Mouse (Mus musculus) heart, adult 2 months (tissue): Measurements from ENCODE around the gene Nup54. TPM values are rescaled to one million over a fixed set of nuclear protein-coding genes. Genes with fewer than 3 reads are reported as not detected.

Experiments
- DNase-seq, 2 experiments: peaks; one replicate each; pipeline ENCODE4 v3.0.0; 2021
- H3K27ac ChIP-seq: fragments of 200-600 bp; 2 replicates; pipeline ENCODE4 v1.8.1; 2022
- H3K27me3 ChIP-seq: fragments of 200-500 bp; 2 replicates; pipeline ENCODE4 v1.6.1; 2012; ENCODE audit warnings: mild to moderate bottlenecking, low read length, inconsistent platforms, mixed read lengths; ENCODE audit not compliant: control insufficient read depth, insufficient read depth
- H3K36me3 ChIP-seq: fragments of 200-500 bp; 2 replicates; pipeline ENCODE4 v1.6.1; 2012; ENCODE audit warnings: low read length, inconsistent platforms; ENCODE audit not compliant: control insufficient read depth, insufficient read depth
- H3K4me1 ChIP-seq: fragments of 200-500 bp; 2 replicates; pipeline ENCODE4 v1.6.1; 2011; ENCODE audit warnings: low read length; ENCODE audit not compliant: control insufficient read depth, insufficient read depth
- H3K4me3 ChIP-seq: fragments of 200-600 bp; 2 replicates; pipeline ENCODE4 v1.8.1; 2022
- H3K79me2 ChIP-seq: fragments of 200-500 bp; replicated peaks from 2 replicates; pipeline ENCODE4 v1.6.1; 2012; ENCODE audit warnings: mild to moderate bottlenecking, inconsistent platforms, low read length, moderate library complexity, mixed read lengths; ENCODE audit not compliant: control insufficient read depth, insufficient read depth
- H3K9ac ChIP-seq: fragments of 200-500 bp; 2 replicates; pipeline ENCODE4 v1.6.1; 2012; ENCODE audit warnings: low read depth, mild to moderate bottlenecking, control low read depth, inconsistent platforms, low read length, mixed read lengths
- CTCF ChIP-seq: fragments of 200-600 bp; IDR thresholded peaks from 2 replicates; pipeline ENCODE4 v1.8.1; 2022; ENCODE audit warnings: antibody characterized with exemption, mild to moderate bottlenecking, moderate library complexity
- EP300 ChIP-seq: fragments of 200-500 bp; IDR thresholded peaks from 2 replicates; pipeline ENCODE4 v1.6.1; 2011; ENCODE audit warnings: low read depth, low read length, control low read depth; ENCODE audit not compliant: insufficient read depth
- POLR2A ChIP-seq: fragments of 200-500 bp; IDR thresholded peaks from 2 replicates; pipeline ENCODE4 v1.6.1; 2011; ENCODE audit warnings: mild to moderate bottlenecking, low read depth, low read length, control low read depth; ENCODE audit not compliant: insufficient read depth
- WGBS: fragments of 180-500 bp; shearing (Covaris S2); methylation state at CpG from one replicate; pipeline ENCODE4 v1.1.7; 2018; 5-methylcytosine and 5-hydroxymethylcytosine counted together
- intact Hi-C: fragments of 180-260 bp; cut with DNase I; formaldehyde crosslinking; loops from one replicate; pipeline ENCODE4 v1.15.1; 2025
- polyA plus RNA-seq: library from polyadenylated mRNA; depleted of rRNA; stranded (reverse); fragments of >200 nt; gene quantifications from 2 replicates; pipeline ENCODE4 v1.2.3, GENCODE M21; 2012
- total RNA-seq, 2 experiments: library from RNA; stranded (reverse); gene quantifications; 2 replicates each; pipeline ENCODE4 v1.2.3; 2021

The Nup54 gene
- total and polyA plus RNA-seq, 3 experiments = 11.1 to 20.9 (median 14.5) TPM

DNA sequence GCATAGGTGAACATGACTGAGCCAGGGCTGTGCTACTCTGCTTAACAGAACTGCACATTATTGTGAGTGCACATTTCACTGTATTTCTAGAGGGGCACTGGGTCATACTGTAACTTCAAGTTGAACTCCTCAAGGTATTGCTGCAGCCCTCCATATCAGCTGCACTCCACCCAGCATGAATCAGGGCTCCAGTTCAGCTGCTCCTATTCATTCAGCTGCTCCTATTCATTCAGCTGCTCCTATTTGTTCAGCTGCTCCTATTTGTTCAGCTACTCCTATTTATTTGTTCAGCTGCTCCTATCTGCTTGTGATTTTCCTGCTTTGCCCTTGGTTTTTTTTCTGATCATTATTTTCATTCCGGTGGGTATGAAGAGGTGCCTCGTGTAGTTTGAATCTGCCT lies 45.0 kb downstream of the Nup54 start:
- Histone ChIP-seq H3K79me2 (no peaks in the 10 kb centered on the region), H3K27me3 (no peaks in the 10 kb centered on the region), H3K27ac (peak overlapping the region; percentile 86), H3K4me1 (peaks cover 8% of the 10 kb centered on the region), H3K36me3 (peaks cover 13% of the 10 kb centered on the region), H3K9ac (peak overlapping the region; percentile 30), H3K4me3 (peak overlapping the region; percentile 18; the same call in 1 of the 2 replicates)
- intact Hi-C loops = no loop called here
- no peak for TF ChIP-seq CTCF
- TF ChIP-seq EP300 = no peak
- no peak for TF ChIP-seq POLR2A
- DNase-seq = no peak
- 46% methylated on average over 2 of the region's 2 CpGs for WGBS

- H3K36me3 ChIP-seq = peaks cover 8% of the 10 kb centered on the region
- H3K9ac ChIP-seq = peak overlapping the region; percentile 62
- intact Hi-C loops = no loop called here
- H3K27me3 ChIP-seq = no peaks in the 10 kb centered on the region
- TF ChIP-seq CTCF = no peak
- TF ChIP-seq POLR2A = peak; percentile 76
- TF ChIP-seq EP300 = peak; percentile 93
- peak overlapping the region; percentile 49 for H3K4me3 ChIP-seq
- H3K79me2 ChIP-seq = no peaks in the 10 kb centered on the region
- DNase-seq = peak; percentile 70 to 81
- peak overlapping the region; percentile 86 for H3K27ac ChIP-seq
- 7% methylated on average over 11 of the region's 11 CpGs for WGBS
- H3K4me1 ChIP-seq = peaks cover 5% of the 10 kb centered on the region
Measured at GRCm38 (mm10) chr5:92387433-92387832, 47.6 kb downstream of the Nup54 start.

DNA sequence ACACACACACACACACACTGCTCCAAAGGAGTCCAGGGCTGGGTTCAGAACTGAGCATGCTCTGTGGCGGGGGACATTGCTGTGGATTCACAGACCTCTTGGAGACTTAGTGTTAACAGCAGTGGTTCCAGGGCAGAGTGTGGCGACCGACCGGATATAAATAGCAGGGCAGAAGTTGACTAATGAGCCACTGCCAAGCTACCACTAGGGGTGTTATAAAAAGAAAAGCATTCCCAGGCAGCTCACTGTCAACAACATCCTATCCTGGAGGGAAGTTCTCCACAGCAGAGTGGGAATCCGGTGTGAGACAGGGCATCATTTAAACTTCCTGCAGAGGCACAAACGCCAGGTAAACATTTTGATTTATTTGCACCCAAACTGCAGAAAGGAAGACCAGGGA lies 48.4 kb downstream of the Nup54 start:
- peaks cover 4% of the 10 kb centered on the region for H3K4me1 ChIP-seq
- H3K79me2 ChIP-seq = no peaks in the 10 kb centered on the region; the same call in 1 of the 2 replicates
- intact Hi-C loops = no loop called here
- WGBS = 11% methylated on average over 6 of the region's 6 CpGs
- H3K9ac ChIP-seq = peak overlapping the region; percentile 61
- TF ChIP-seq EP300 (no peak), POLR2A (peak; percentile 70), CTCF (peak; percentile 69)
- peak overlapping the region; percentile 86 for H3K27ac ChIP-seq
- H3K36me3 ChIP-seq = peaks cover 8% of the 10 kb centered on the region
- peak in 1 of 2 experiments; percentile 64 for DNase-seq
- no peaks in the 10 kb centered on the region for H3K27me3 ChIP-seq
- H3K4me3 ChIP-seq = peak overlapping the region; percentile 49

DNA sequence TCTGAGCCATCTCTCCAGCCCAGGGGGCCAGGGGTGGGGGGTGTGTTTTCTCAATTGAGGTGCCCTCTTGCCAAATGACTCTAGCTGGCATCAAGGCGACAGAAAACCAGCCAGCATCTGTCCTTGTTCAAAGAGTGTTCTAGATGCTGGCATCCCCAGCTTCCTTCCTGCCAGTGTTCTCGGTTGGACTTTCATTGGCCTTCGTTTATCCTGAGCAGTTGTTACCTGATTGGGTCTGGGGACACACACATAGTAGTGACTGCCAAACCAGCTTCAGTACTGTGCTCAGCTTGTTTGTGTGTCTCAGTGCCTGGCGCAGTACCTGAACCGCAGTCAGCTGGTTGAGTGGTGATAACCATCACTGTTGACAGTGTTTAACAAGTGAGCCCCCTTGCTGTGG lies 48.9 kb downstream of the Nup54 start:
- no peaks in the 10 kb centered on the region for H3K27me3 ChIP-seq
- H3K79me2 ChIP-seq = no peaks in the 10 kb centered on the region; the same call in 1 of the 2 replicates
- H3K4me1 ChIP-seq = peaks cover 6% of the 10 kb centered on the region
- H3K4me3 ChIP-seq = no peak overlapping the region
- peak; percentile 47; the same call in 1 of the 2 replicates for TF ChIP-seq EP300
- no peak for TF ChIP-seq POLR2A
- peaks cover 4% of the 10 kb centered on the region for H3K36me3 ChIP-seq
- H3K27ac ChIP-seq = peak overlapping the region; percentile 86
- H3K9ac ChIP-seq = no peak overlapping the region
- intact Hi-C loops = no loop called here
- 37% methylated on average over 5 of the region's 5 CpGs for WGBS
- peak in 1 of 2 experiments; percentile 46 for DNase-seq

GRCm38 (mm10) chr5:92384855-92385254 lies 50.2 kb downstream of the Nup54 start:
- H3K79me2 ChIP-seq = no peaks in the 10 kb centered on the region; the same call in 1 of the 2 replicates
- no peak overlapping the region for H3K9ac ChIP-seq
- TF ChIP-seq POLR2A = no peak
- peak; percentile 77 for TF ChIP-seq CTCF
- intact Hi-C loops = loop anchor here (2.0 to 5.0 kb wide), 2 partner anchors 14 to 193 kb away; no protein-coding TSS in a partner anchor
- no peak overlapping the region; the same call in 1 of the 2 replicates for H3K27ac ChIP-seq
- H3K36me3 ChIP-seq = peaks cover 2% of the 10 kb centered on the region
- H3K4me1 ChIP-seq = peaks cover 6% of the 10 kb centered on the region
- H3K27me3 ChIP-seq = no peaks in the 10 kb centered on the region
- no peak overlapping the region for H3K4me3 ChIP-seq
- DNase-seq = no peak
- WGBS = 68% methylated on average over 7 of the region's 7 CpGs

DNA sequence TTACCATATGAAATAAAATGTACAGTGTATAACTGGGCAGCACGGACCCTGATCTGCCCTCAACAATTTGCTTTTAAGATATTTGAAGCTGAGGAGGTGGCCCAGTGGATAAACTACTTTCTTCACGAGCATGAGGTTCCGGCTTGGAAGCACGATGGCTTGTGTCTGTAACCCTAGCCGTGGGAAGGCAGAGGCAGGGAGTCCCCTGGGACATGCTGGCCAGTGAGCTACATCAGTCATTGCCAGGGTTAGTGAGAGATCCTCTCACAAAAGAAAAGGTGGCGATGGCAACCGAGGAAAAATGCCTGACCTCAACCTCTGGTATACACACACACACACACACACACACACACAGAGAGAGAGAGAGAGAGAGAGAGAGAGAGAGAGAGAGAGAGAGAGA lies 51.3 kb downstream of the Nup54 start:
- no peaks in the 10 kb centered on the region for H3K36me3 ChIP-seq
- H3K79me2 ChIP-seq = no peaks in the 10 kb centered on the region; the same call in 1 of the 2 replicates
- H3K4me1 ChIP-seq = peaks cover 6% of the 10 kb centered on the region
- H3K27ac ChIP-seq = no peak overlapping the region
- TF ChIP-seq CTCF = no peak
- TF ChIP-seq POLR2A = no peak
- no peak for TF ChIP-seq EP300
- WGBS = 56% methylated on average over 7 of the region's 7 CpGs
- no peak overlapping the region for H3K4me3 ChIP-seq
- no peaks in the 10 kb centered on the region for H3K27me3 ChIP-seq
- no peak overlapping the region for H3K9ac ChIP-seq
- no peak for DNase-seq
- intact Hi-C loops = loop anchor here (2.0 to 5.0 kb wide), 2 partner anchors 15 to 191 kb away; no protein-coding TSS in a partner anchor
